Mouse (Mus musculus): ENCODE data around the gene Syn3. TPM values are rescaled to one million over a fixed set of nuclear protein-coding genes. Genes with fewer than 3 reads are reported as not detected.

The Syn3 gene
- total RNA-seq, 2 experiments from 2014 or later, result 0.30 to 0.31 TPM

GRCm38 (mm10) chr10:86010636-86011035 is 488.1 kb downstream of the Syn3 start:
- DNase-seq (ENCODE audit: low spot score), result no peak

GRCm38 (mm10) chr10:86009688-86010087 is 489.0 kb downstream of the Syn3 start:
- no peak for DNase-seq (ENCODE audit: low spot score)

DNA sequence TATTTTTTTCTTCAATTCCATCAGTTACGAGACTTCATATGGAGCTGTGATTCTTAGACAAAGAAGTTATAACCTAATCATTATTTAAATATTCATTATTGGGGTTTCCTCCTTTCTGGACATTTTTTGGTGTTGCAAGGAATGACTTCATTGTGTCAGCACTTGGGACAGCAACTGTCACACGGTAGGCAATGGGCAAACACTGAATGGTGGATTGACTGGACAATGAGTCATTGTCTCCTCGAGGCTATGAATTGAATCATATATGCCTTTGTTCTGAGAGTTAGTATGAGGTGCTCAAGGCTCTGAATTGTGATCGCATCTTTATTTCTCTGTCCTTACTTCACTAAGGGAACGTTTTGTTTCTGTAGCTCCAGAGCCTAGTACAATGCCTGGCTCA is 492.2 kb downstream of the Syn3 start:
- DNase-seq (ENCODE audit: low spot score), result no peak

Other genes starting within 250 kb of the Syn3 start
- gene Timp3, start 198.5 kb downstream of the Syn3 start, total RNA-seq (2021), result 10 to 100 TPM; 59.2 to 63.2 TPM
- gene Hsp90b1, start 206.6 kb upstream of the Syn3 start, total RNA-seq (2021), result 100 to 1,000 TPM in 1 of 2 experiments, 10 to 100 TPM in 1; 96.4 to 136 TPM
- gene Ttc41, start 206.9 kb upstream of the Syn3 start, total RNA-seq (2021), result 1 to 10 TPM; 1.5 to 1.6 TPM